Mouse (Mus musculus) hindbrain, embryonic 10.5 days (tissue): ENCODE results near the gene Blmh. TPM values are rescaled to one million over a fixed set of nuclear protein-coding genes. Genes with fewer than 3 reads are reported as not detected.

Source experiments
- DNase-seq: peaks from one replicate; pipeline ENCODE4 v3.0.0-alpha.2; 2017; ENCODE audit warnings: low spot score
- H3K27ac ChIP-seq: fragments of 300-500 bp; sonication (generic); 2 replicates; pipeline ENCODE4 v1.5.1; 2016; ENCODE audit warnings: mild to moderate bottlenecking, moderate library complexity
- H3K27me3 ChIP-seq: fragments of 300-500 bp; sonication (generic); 2 replicates; pipeline ENCODE4 v1.6.1; 2016; ENCODE audit warnings: mild to moderate bottlenecking; ENCODE audit not compliant: poor library complexity, insufficient read depth, severe bottlenecking
- H3K36me3 ChIP-seq: fragments of 300-500 bp; sonication (generic); 2 replicates; pipeline ENCODE4 v1.6.1; 2016; ENCODE audit warnings: mild to moderate bottlenecking, moderate library complexity
- H3K4me1 ChIP-seq: fragments of 300-500 bp; sonication (generic); replicated peaks from 2 replicates; pipeline ENCODE4 v1.6.1; 2016; ENCODE audit warnings: mild to moderate bottlenecking
- H3K4me3 ChIP-seq: fragments of 300-500 bp; sonication (generic); 2 replicates; pipeline ENCODE4 v1.5.1; 2016; ENCODE audit warnings: mild to moderate bottlenecking, moderate library complexity
- H3K9me3 ChIP-seq: fragments of 300-500 bp; sonication (generic); 2 replicates; pipeline ENCODE4 v1.6.1; 2016; ENCODE audit warnings: mild to moderate bottlenecking, moderate library complexity
- WGBS: fragments of 180-500 bp; shearing (Covaris S2); methylation state at CpG from one replicate; pipeline ENCODE4 v1.1.7; 2016; 5-methylcytosine and 5-hydroxymethylcytosine counted together
- polyA plus RNA-seq: library from polyadenylated mRNA; unstranded; fragments of >200 nt; fragmentation: Nextera tagmentation; extraction: Ambion mirVana; gene quantifications from 2 replicates; pipeline ENCODE4 v1.2.1, GENCODE M21; 2016

Gene Blmh
- polyA plus RNA-seq, 1 experiment from 2014 or later = 197 TPM

- DNase-seq = no peak
- H3K4me1 ChIP-seq = peaks cover 33% of the 10 kb centered on the region
- H3K27me3 ChIP-seq = peaks cover 27% of the 10 kb centered on the region
- peak overlapping the region; percentile 70 for H3K27ac ChIP-seq
- H3K4me3 ChIP-seq = no peak overlapping the region
- WGBS = 25% methylated on average over 4 of the region's 4 CpGs
- peaks cover 16% of the 10 kb centered on the region for H3K36me3 ChIP-seq
- H3K9me3 ChIP-seq = no peaks in the 10 kb centered on the region
Observed at GRCm38 (mm10) chr11:76992886-76993285, 68.3 kb downstream of the Blmh start.

GRCm38 (mm10) chr11:76995966-76996672 is 71.5 kb downstream of the Blmh start:
- Histone ChIP-seq H3K4me3 (no peak overlapping the region), H3K27me3 (peaks cover 59% of the 10 kb centered on the region), H3K4me1 (peaks cover 44% of the 10 kb centered on the region), H3K27ac (no peak overlapping the region), H3K36me3 (no peaks in the 10 kb centered on the region), H3K9me3 (no peaks in the 10 kb centered on the region)
- WGBS = 58% methylated on average over 20 of the region's 20 CpGs
- no peak for DNase-seq

GRCm38 (mm10) chr11:76997305-76997704 is 72.7 kb downstream of the Blmh start:
- Histone ChIP-seq H3K9me3 (no peaks in the 10 kb centered on the region), H3K36me3 (no peaks in the 10 kb centered on the region), H3K4me3 (peak overlapping the region; percentile 53), H3K4me1 (peaks cover 44% of the 10 kb centered on the region), H3K27ac (no peak overlapping the region), H3K27me3 (peaks cover 71% of the 10 kb centered on the region)
- under 1% methylated on average over 21 of the region's 21 CpGs for WGBS
- DNase-seq = peak; percentile 89

GRCm38 (mm10) chr11:76997916-76998704 is 73.5 kb downstream of the Blmh start, which contains the start of gene Slc6a4:
Slc6a4 (plus strand) TSS chr11:76998603.
- DNase-seq = peak; percentile 62
- no peaks in the 10 kb centered on the region for H3K36me3 ChIP-seq
- H3K9me3 ChIP-seq = no peaks in the 10 kb centered on the region
- under 1% methylated on average over 52 of the region's 52 CpGs for WGBS
- peak within 1 kb of the TSS; percentile 45; the same call in 1 of the 2 replicates for H3K27ac ChIP-seq
- peak within 1 kb of the TSS; percentile 53 for H3K4me3 ChIP-seq
- peaks cover 38% of the 10 kb centered on the region for H3K4me1 ChIP-seq
- peaks cover 79% of the 10 kb centered on the region for H3K27me3 ChIP-seq

GRCm38 (mm10) chr11:76998705-76999226 is 74.2 kb downstream of the Blmh start:
- Histone ChIP-seq H3K36me3 (no peaks in the 10 kb centered on the region), H3K4me1 (peaks cover 32% of the 10 kb centered on the region), H3K4me3 (peak overlapping the region; percentile 53), H3K27ac (no peak overlapping the region; the same call in 1 of the 2 replicates), H3K9me3 (no peaks in the 10 kb centered on the region), H3K27me3 (peaks cover 79% of the 10 kb centered on the region)
- DNase-seq = peak; percentile 55
- 13% methylated on average over 24 of the region's 24 CpGs for WGBS

GRCm38 (mm10) chr11:77000741-77001140 is 76.1 kb downstream of the Blmh start:
- WGBS = 63% methylated on average over 5 of the region's 5 CpGs
- Histone ChIP-seq H3K27me3 (peaks cover 74% of the 10 kb centered on the region), H3K9me3 (no peaks in the 10 kb centered on the region), H3K36me3 (no peaks in the 10 kb centered on the region), H3K27ac (no peak overlapping the region), H3K4me3 (no peak overlapping the region), H3K4me1 (peaks cover 30% of the 10 kb centered on the region)
- no peak for DNase-seq

GRCm38 (mm10) chr11:77002361-77002760 is 77.8 kb downstream of the Blmh start:
- no peaks in the 10 kb centered on the region for H3K9me3 ChIP-seq
- WGBS = 83% methylated on average over 1 of the region's 1 CpGs
- H3K4me3 ChIP-seq = no peak overlapping the region
- H3K27me3 ChIP-seq = peaks cover 58% of the 10 kb centered on the region
- H3K36me3 ChIP-seq = no peaks in the 10 kb centered on the region
- peaks cover 16% of the 10 kb centered on the region for H3K4me1 ChIP-seq
- no peak for DNase-seq
- no peak overlapping the region for H3K27ac ChIP-seq

- Histone ChIP-seq H3K36me3 (no peaks in the 10 kb centered on the region), H3K9me3 (no peaks in the 10 kb centered on the region), H3K4me1 (no peaks in the 10 kb centered on the region), H3K27me3 (peaks cover 22% of the 10 kb centered on the region), H3K27ac (no peak overlapping the region), H3K4me3 (no peak overlapping the region)
- no peak for DNase-seq
- WGBS = 63% methylated on average over 4 of the region's 4 CpGs
Observed at GRCm38 (mm10) chr11:77005881-77006280, 81.3 kb downstream of the Blmh start.

GRCm38 (mm10) chr11:77006616-77007015 is 82.0 kb downstream of the Blmh start:
- Histone ChIP-seq H3K36me3 (no peaks in the 10 kb centered on the region), H3K4me3 (no peak overlapping the region)
- WGBS = 57% methylated on average over 6 of the region's 6 CpGs

GRCm38 (mm10) chr11:77009069-77010025 is 84.7 kb downstream of the Blmh start:
- no peak for DNase-seq
- no peaks in the 10 kb centered on the region; the same call in 1 of the 2 replicates for H3K27me3 ChIP-seq
- H3K27ac ChIP-seq = no peak overlapping the region
- no peaks in the 10 kb centered on the region for H3K9me3 ChIP-seq
- WGBS = 82% methylated on average over 16 of the region's 16 CpGs
- peaks cover 3% of the 10 kb centered on the region; the same call in 1 of the 2 replicates for H3K4me1 ChIP-seq
- H3K36me3 ChIP-seq = no peaks in the 10 kb centered on the region
- H3K4me3 ChIP-seq = no peak overlapping the region

More at GRCm38 (mm10) chr11:77006616-77007015, 82.0 kb downstream of the Blmh start:
- Histone ChIP-seq H3K9me3 (no peaks in the 10 kb centered on the region), H3K27me3 (peaks cover 15% of the 10 kb centered on the region), H3K4me1 (no peaks in the 10 kb centered on the region), H3K27ac (no peak overlapping the region)
- DNase-seq = no peak

GRCm38 (mm10) chr11:77010762-77011475 is 86.3 kb downstream of the Blmh start:
- WGBS = 85% methylated on average over 10 of the region's 10 CpGs
- H3K36me3 ChIP-seq = no peaks in the 10 kb centered on the region
- H3K27me3 ChIP-seq = no peaks in the 10 kb centered on the region; the same call in 1 of the 2 replicates
- H3K27ac ChIP-seq = no peak overlapping the region
- H3K4me3 ChIP-seq = no peak overlapping the region
- H3K4me1 ChIP-seq = peaks cover 3% of the 10 kb centered on the region; the same call in 1 of the 2 replicates
- no peaks in the 10 kb centered on the region for H3K9me3 ChIP-seq
- DNase-seq = no peak
